Mouse (Mus musculus): Measurements from ENCODE around the gene Klhl29. TPM values are rescaled to one million over a fixed set of nuclear protein-coding genes. Genes with fewer than 3 reads are reported as not detected.
"Not testable (repeated sequence)": the region's sequence is repeated elsewhere in the genome, so short reads cannot be mapped to it uniquely, and the experiment has no call there.

Klhl29 gene
- total RNA-seq, 2 experiments from 2014 or later, result 7.3 to 9.2 TPM

- no peak for DNase-seq
Measured at GRCm38 (mm10) chr12:5353416-5353815, 22.1 kb downstream of the Klhl29 start.

- DNase-seq, result no peak
Measured at GRCm38 (mm10) chr12:5352771-5353170, 22.7 kb downstream of the Klhl29 start.

- peak; percentile 57 for DNase-seq
Measured at GRCm38 (mm10) chr12:5350491-5351285, 24.8 kb downstream of the Klhl29 start.

- no peak for DNase-seq
Measured at GRCm38 (mm10) chr12:5345088-5345487, 30.4 kb downstream of the Klhl29 start.

GRCm38 (mm10) chr12:5344457-5344856 is 31.0 kb downstream of the Klhl29 start:
- DNase-seq, result not testable (repeated sequence)

GRCm38 (mm10) chr12:5340151-5340603 is 35.3 kb downstream of the Klhl29 start:
- DNase-seq, result no peak

GRCm38 (mm10) chr12:5336927-5337712 is 38.4 kb downstream of the Klhl29 start:
- DNase-seq, result peak; percentile 45

GRCm38 (mm10) chr12:5336331-5336730 is 39.2 kb downstream of the Klhl29 start:
- no peak for DNase-seq

- DNase-seq, result no peak
Measured at GRCm38 (mm10) chr12:5334956-5335355, 40.5 kb downstream of the Klhl29 start.

GRCm38 (mm10) chr12:5334175-5334574 is 41.3 kb downstream of the Klhl29 start:
- no peak for DNase-seq

- no peak for DNase-seq
Measured at GRCm38 (mm10) chr12:5331810-5332484, 43.5 kb downstream of the Klhl29 start.

- no peak for DNase-seq
Measured at GRCm38 (mm10) chr12:5330496-5331070, 44.9 kb downstream of the Klhl29 start.

- no peak for DNase-seq
Measured at GRCm38 (mm10) chr12:5322444-5323087, 52.9 kb downstream of the Klhl29 start.

GRCm38 (mm10) chr12:5321017-5321416 is 54.5 kb downstream of the Klhl29 start:
- DNase-seq, result no peak

- DNase-seq, result no peak
Measured at GRCm38 (mm10) chr12:5319359-5319973, 56.0 kb downstream of the Klhl29 start.

GRCm38 (mm10) chr12:5316029-5316567 is 59.4 kb downstream of the Klhl29 start:
- DNase-seq, result no peak

GRCm38 (mm10) chr12:5307923-5308322 is 67.6 kb downstream of the Klhl29 start:
- no peak for DNase-seq

GRCm38 (mm10) chr12:5305466-5305865 is 70.0 kb downstream of the Klhl29 start:
- DNase-seq, result no peak

GRCm38 (mm10) chr12:5303912-5304311 is 71.6 kb downstream of the Klhl29 start:
- peak; percentile 41 for DNase-seq

GRCm38 (mm10) chr12:5303100-5303499 is 72.4 kb downstream of the Klhl29 start:
- no peak for DNase-seq

- DNase-seq, result no peak
Measured at GRCm38 (mm10) chr12:5301841-5302240, 73.6 kb downstream of the Klhl29 start.

Measured in adrenal gland, postnatal 10 days (tissue).